Mouse (Mus musculus) thymus, postnatal 14 days (tissue): Measurements from ENCODE around the gene Zfp346.

Experiments
- DNase-seq: peaks from one replicate; pipeline ENCODE4 v3.0.0; 2021

Gene Zfp346

DNA sequence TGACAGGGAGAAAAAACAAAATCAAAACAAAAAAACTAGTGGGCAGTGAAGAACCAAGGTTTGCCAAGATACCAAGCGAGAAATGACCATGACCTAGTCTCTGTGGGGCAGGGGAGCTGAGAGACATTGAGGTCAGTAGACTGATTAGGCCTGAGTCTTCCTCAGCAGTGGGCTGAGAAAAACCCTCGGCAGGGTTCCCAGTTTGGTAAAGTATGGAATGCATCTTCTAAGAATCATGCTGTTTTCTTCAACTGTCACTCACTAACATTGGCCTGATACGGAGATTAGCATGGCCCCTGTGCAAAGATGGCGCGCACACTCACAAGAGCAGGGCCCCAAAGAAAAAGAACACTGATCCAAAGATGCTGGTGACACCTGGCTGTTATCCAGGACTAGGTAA lies 48.8 kb downstream of the Zfp346 start:
- DNase-seq: no peak

DNA sequence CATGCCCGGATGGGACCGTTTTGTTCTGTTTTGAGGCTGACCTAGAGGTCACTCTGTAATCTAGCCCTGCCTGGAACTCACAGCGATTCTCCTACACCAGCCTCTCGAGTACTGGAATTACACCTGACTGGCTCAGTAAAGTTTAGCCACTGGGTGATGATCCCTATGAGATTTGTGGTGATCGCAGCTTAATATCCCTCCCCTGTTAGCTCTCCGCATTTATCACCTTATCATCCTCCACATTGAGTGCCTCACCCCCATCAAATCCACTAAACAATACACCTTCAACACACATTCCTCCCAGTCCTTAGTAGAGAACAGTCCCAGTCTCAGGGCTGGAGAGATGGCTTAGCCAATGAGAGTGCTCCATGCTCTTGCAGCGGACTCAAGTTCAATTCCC lies 57.3 kb downstream of the Zfp346 start:
- no peak for DNase-seq

DNA sequence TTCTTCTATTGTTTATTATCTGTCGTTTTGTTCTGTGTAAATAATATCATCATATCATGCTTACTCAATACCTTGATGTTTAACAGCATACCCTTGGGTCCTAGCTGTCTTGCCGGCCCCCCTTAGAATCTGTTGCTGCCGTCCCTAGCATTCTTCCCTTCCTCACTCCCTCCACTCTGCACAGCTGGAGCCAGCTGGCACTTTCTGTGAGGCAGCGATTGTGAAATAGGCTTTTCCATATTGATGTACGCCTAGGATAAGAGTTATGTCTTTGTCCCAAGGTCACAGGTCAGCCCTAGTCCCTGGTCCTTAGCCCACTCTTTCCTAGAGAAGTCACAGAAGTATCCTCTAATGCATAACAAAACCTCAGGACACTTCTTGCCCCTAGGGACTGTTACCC lies 58.4 kb downstream of the Zfp346 start:
- DNase-seq: no peak

- DNase-seq: no peak
These were observed 60.8 kb downstream of the Zfp346 start for GRCm38 (mm10) chr13:55165831-55166339.

GRCm38 (mm10) chr13:55166806-55167725 lies 62.0 kb downstream of the Zfp346 start:
- no peak for DNase-seq

GRCm38 (mm10) chr13:55167798-55168197 lies 62.7 kb downstream of the Zfp346 start:
- DNase-seq: no peak

GRCm38 (mm10) chr13:55168255-55168654 lies 63.1 kb downstream of the Zfp346 start:
- no peak for DNase-seq

- DNase-seq: no peak
These were observed 63.9 kb downstream of the Zfp346 start for GRCm38 (mm10) chr13:55168958-55169369.

- DNase-seq: no peak
These were observed 66.6 kb downstream of the Zfp346 start for GRCm38 (mm10) chr13:55171517-55172335.

DNA sequence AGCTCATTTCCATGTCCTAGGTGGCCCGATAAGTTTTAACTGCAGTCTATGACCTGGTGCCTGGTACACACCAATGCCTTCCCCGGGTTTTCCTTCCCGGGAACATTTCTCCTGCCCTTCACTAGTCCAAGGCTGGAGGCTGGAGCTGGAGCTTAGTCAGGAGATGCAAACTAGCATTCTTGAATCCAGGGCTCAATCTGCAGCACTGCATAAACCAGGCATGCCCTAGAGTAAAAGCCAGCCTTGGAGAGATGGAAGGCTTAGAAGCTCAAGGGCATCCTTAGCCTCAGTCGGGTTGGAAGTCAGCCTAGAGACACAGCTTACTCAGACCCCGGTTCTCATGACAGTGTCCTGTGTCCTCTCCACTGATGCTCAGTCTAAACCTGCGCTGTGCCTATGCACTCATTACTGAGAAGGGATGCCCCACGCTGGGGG lies 67.2 kb downstream of the Zfp346 start:
- no peak for DNase-seq

- DNase-seq: no peak
These were observed 69.2 kb downstream of the Zfp346 start for GRCm38 (mm10) chr13:55174347-55174746.

- no peak for DNase-seq
These were observed 71.2 kb downstream of the Zfp346 start for GRCm38 (mm10) chr13:55176265-55176664.

DNA sequence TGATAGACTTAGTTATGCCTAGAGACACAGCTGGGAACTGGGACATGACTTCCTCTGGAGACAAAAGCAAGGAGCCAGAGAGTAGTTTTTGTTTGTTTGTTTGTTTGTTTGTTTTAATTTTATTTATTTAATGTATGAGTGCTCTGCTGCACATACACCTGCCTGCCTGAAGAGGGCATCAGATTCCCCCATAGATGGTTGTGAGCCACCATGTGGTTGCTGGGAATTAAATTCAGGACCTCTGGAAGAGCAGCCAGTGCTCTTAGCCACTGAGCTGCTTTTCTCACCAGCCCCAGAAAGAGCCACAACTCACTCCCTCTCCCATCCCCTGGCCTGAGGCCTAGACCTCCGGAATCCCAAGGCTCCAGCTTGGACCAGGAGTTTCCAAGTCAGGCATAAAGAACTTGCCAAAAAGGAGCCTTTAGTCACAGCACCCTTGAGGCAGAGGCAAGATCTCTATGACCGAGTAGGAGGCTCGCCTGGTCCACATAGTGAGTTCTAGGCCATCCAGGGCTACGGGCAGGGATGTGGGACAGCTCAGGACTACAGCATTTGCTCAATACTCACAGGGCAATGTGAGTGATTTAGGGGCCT lies 72.9 kb downstream of the Zfp346 start:
- no peak for DNase-seq

DNA sequence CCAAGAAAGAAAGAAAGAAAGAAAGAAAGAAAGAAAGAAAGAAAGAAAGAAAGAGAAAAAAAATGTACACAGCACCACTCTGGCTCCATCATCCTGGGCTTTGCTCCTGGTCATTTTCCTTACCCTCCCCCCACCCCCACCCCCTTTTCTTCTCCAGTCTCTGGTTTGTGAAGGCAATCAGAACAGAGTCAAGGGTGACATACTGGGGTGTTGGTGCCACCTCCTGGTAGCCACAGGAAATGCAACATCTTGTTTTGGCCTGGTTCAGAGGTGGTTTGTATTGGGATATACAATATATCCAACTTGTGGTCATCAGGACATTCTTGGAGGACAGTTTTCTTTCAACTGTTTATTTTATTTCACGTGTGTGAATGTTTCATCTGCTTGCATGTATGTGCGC lies 73.4 kb downstream of the Zfp346 start:
- DNase-seq: peak; percentile 71

- DNase-seq: no peak
These were observed 74.5 kb downstream of the Zfp346 start for GRCm38 (mm10) chr13:55179591-55179990.

DNA sequence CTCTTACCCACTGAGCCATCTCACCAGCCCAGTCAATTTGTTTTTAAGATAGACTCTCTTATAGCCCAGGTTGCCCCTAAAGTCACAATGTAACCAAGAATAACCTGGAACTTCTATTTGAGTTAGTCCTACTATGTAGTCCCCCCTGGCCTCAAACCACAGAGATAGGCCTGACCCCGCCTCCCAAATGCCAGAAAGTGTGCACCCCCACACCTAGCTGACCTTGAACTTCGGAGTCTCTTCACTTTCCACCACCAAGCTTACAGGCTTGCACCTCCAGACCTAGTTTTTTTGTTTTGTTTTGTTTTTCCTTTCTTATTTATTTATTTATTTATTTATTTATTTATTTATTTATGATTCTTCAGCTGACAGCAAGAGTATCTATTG lies 76.7 kb downstream of the Zfp346 start:
- no peak for DNase-seq

- DNase-seq: peak; percentile 21
These were observed 77.2 kb downstream of the Zfp346 start for GRCm38 (mm10) chr13:55182173-55182894.

GRCm38 (mm10) chr13:55183382-55183781 lies 78.3 kb downstream of the Zfp346 start:
- no peak for DNase-seq
